Mouse (Mus musculus) brain, adult 2 months (tissue): ENCODE results near the gene Hoxb6.

ENCODE experiments used
- DNase-seq: peaks from one replicate; pipeline ENCODE4 v3.0.0; 2011; ENCODE audit warnings: low read depth, low spot score

The Hoxb6 gene

GRCm38 (mm10) chr11:96350791-96351190 lies 58.5 kb downstream of the Hoxb6 start:
- no peak for DNase-seq
